Mouse (Mus musculus) thymus, adult 2 months (tissue): ENCODE measurements around the gene Pde2a. TPM values are rescaled to one million over a fixed set of nuclear protein-coding genes. Genes with fewer than 3 reads are reported as not detected.
A peak's percentile ranks its signal among the peaks of the same experiment; 100 is the strongest.

Experiments
- DNase-seq: peaks from one replicate; pipeline ENCODE4 v3.0.0; 2021
- H3K27ac ChIP-seq: fragments of 200-500 bp; 2 replicates; pipeline ENCODE4 v1.5.1; 2012; ENCODE audit warnings: low read length, control low read depth; ENCODE audit not compliant: control insufficient read depth, insufficient read depth
- H3K27me3 ChIP-seq: fragments of 200-500 bp; 2 replicates; pipeline ENCODE4 v1.6.1; 2012; ENCODE audit warnings: mild to moderate bottlenecking, low read length, moderate library complexity, mixed read lengths; ENCODE audit not compliant: control insufficient read depth, insufficient read depth
- H3K36me3 ChIP-seq: fragments of 200-500 bp; 2 replicates; pipeline ENCODE4 v1.6.1; 2012; ENCODE audit warnings: mild to moderate bottlenecking, low read length, moderate library complexity; ENCODE audit not compliant: control insufficient read depth, insufficient read depth
- H3K4me1 ChIP-seq: fragments of 200-500 bp; replicated peaks from 2 replicates; pipeline ENCODE4 v1.6.1; 2012; ENCODE audit warnings: low read length; ENCODE audit not compliant: control insufficient read depth, insufficient read depth
- H3K4me3 ChIP-seq: fragments of 200-500 bp; 2 replicates; pipeline ENCODE4 v1.5.1; 2012; ENCODE audit warnings: mild to moderate bottlenecking, low read length, control low read depth, moderate library complexity; ENCODE audit not compliant: control insufficient read depth, insufficient read depth
- CTCF ChIP-seq: fragments of 200-500 bp; IDR thresholded peaks from 2 replicates; pipeline ENCODE4 v1.5.1; 2012; ENCODE audit warnings: mild to moderate bottlenecking, control low read depth, low read length, moderate library complexity, borderline replicate concordance; ENCODE audit not compliant: control insufficient read depth, poor library complexity, insufficient read depth; ENCODE audit errors: extremely low read depth
- POLR2A ChIP-seq: fragments of 200-500 bp; IDR thresholded peaks from 2 replicates; pipeline ENCODE4 v1.6.1; 2012; ENCODE audit warnings: mild to moderate bottlenecking, low read length, control low read depth, moderate library complexity; ENCODE audit not compliant: control insufficient read depth, poor library complexity, insufficient read depth; ENCODE audit errors: extremely low read depth
- WGBS: fragments of 180-500 bp; shearing (Covaris S2); methylation state at CpG from one replicate; pipeline ENCODE4 v1.1.7; 2018; 5-methylcytosine and 5-hydroxymethylcytosine counted together
- polyA plus RNA-seq: library from polyadenylated mRNA; depleted of rRNA; stranded (reverse); fragments of >200 nt; gene quantifications from 2 replicates; pipeline ENCODE4 v1.2.3, GENCODE M21; 2012

The Pde2a gene
- polyA plus RNA-seq, 1 experiment: 12.0 TPM

GRCm38 (mm10) chr7:101449855-101450254, 28.4 kb downstream of the Pde2a start:
- Histone ChIP-seq H3K27me3 (no peaks in the 10 kb centered on the region; the same call in 1 of the 2 replicates), H3K4me1 (no peaks in the 10 kb centered on the region; the same call in 1 of the 2 replicates), H3K36me3 (no peaks in the 10 kb centered on the region), H3K4me3 (no peak overlapping the region), H3K27ac (no peak overlapping the region)
- no peak for DNase-seq
- 35% methylated on average over 3 of the region's 3 CpGs for WGBS
- TF ChIP-seq CTCF: no peak
- TF ChIP-seq POLR2A: no peak

GRCm38 (mm10) chr7:101450422-101451401, 29.2 kb downstream of the Pde2a start:
- Histone ChIP-seq H3K27ac (no peak overlapping the region), H3K4me1 (no peaks in the 10 kb centered on the region; the same call in 1 of the 2 replicates), H3K27me3 (no peaks in the 10 kb centered on the region; the same call in 1 of the 2 replicates), H3K36me3 (no peaks in the 10 kb centered on the region), H3K4me3 (peak overlapping the region; percentile 37)
- TF ChIP-seq CTCF (peak; percentile 95), POLR2A (no peak)
- under 1% methylated on average over 67 of the region's 68 CpGs for WGBS
- peak; percentile 89 for DNase-seq

- 91% methylated on average over 3 of the region's 3 CpGs for WGBS
- no peak overlapping the region for H3K4me3 ChIP-seq
- H3K36me3 ChIP-seq: no peaks in the 10 kb centered on the region
- H3K27ac ChIP-seq: no peak overlapping the region
- DNase-seq: no peak
- TF ChIP-seq POLR2A (no peak), CTCF (no peak)
- no peaks in the 10 kb centered on the region; the same call in 1 of the 2 replicates for H3K27me3 ChIP-seq
- H3K4me1 ChIP-seq: peaks cover 16% of the 10 kb centered on the region
Measured at GRCm38 (mm10) chr7:101452669-101453068, 31.2 kb downstream of the Pde2a start.

GRCm38 (mm10) chr7:101453296-101453695, 31.8 kb downstream of the Pde2a start:
- TF ChIP-seq POLR2A (no peak), CTCF (no peak)
- no peak overlapping the region for H3K27ac ChIP-seq

GRCm38 (mm10) chr7:101453725-101454124, 32.2 kb downstream of the Pde2a start:
- TF ChIP-seq POLR2A (no peak), CTCF (no peak)
- no peak overlapping the region for H3K27ac ChIP-seq
- H3K36me3 ChIP-seq: no peaks in the 10 kb centered on the region
- 64% methylated on average over 8 of the region's 8 CpGs for WGBS
- no peak overlapping the region for H3K4me3 ChIP-seq
- no peak for DNase-seq
- peaks cover 26% of the 10 kb centered on the region for H3K4me1 ChIP-seq
- no peaks in the 10 kb centered on the region; the same call in 1 of the 2 replicates for H3K27me3 ChIP-seq

More at GRCm38 (mm10) chr7:101453296-101453695, 31.8 kb downstream of the Pde2a start:
- no peak for DNase-seq
- WGBS: 90% methylated on average over 3 of the region's 3 CpGs
- no peaks in the 10 kb centered on the region for H3K36me3 ChIP-seq
- H3K4me3 ChIP-seq: no peak overlapping the region
- H3K27me3 ChIP-seq: no peaks in the 10 kb centered on the region; the same call in 1 of the 2 replicates
- peaks cover 22% of the 10 kb centered on the region for H3K4me1 ChIP-seq

GRCm38 (mm10) chr7:101454479-101454878, 33.0 kb downstream of the Pde2a start:
- no peaks in the 10 kb centered on the region; the same call in 1 of the 2 replicates for H3K27me3 ChIP-seq
- H3K27ac ChIP-seq: no peak overlapping the region
- no peaks in the 10 kb centered on the region for H3K36me3 ChIP-seq
- no peak overlapping the region for H3K4me3 ChIP-seq
- WGBS: 27% methylated on average over 9 of the region's 9 CpGs
- peaks cover 28% of the 10 kb centered on the region for H3K4me1 ChIP-seq
- TF ChIP-seq POLR2A (no peak), CTCF (no peak)
- DNase-seq: no peak
